Mouse (Mus musculus): ENCODE measurements around the gene Cutc. TPM values are rescaled to one million over a fixed set of nuclear protein-coding genes. Genes with fewer than 3 reads are reported as not detected.
A peak's percentile ranks its signal among the peaks of the same experiment; 100 is the strongest.

Gene Cutc
- total RNA-seq (2021), result 1 to 10 TPM; 6.1 to 6.9 TPM
- long read RNA-seq, experiment 1, partial matches to known transcripts, result 2 of 3 reads
- long read RNA-seq, experiment 1, other reads (novel, unspliced or antisense), result 1 of 3 reads
- long read RNA-seq, experiment 2, partial matches to known transcripts, result 0 of 7 reads
- long read RNA-seq, experiment 2, other reads (novel, unspliced or antisense), result 3 of 7 reads

DNA sequence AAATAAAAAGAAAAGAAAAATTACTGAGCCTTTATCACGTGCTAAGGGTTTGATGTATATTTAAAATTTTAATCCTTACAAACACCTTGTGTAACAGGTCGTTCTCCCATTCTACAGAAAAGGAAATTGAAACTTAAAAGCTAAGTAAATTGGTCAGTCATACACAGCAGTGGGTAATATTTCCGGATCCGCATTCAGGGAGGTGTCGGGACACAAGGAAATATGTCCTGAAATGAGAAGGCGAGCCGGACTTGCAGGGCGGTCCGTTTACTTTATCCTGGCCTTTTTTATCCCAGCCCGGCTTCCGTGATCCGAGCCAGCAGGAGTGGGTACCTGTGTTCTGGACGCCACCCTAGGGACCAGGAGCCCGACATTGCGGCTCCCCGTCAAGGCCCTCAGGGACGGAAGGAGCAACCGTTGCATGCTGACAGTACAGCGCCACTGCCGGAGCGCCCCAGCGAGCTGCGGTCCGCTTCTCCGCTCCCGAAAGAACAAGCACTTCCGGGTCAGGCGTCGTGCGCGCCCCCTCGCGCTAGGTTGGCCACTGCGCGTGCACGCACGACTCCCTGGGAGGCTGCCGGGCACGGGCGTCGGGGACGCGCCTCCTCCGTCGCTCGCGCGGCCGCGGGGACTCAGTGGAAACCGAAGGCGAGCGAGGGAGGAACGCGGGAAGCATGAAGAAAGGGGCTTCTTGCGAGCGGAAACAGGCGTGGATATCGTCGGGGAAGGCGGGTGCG, at the start of gene Cutc, which contains the start of gene Cox15:
Cutc (plus strand) TSS at position 508 of the 737 bp plus-strand sequence.
Cox15 (minus strand) TSS at position 512 of the 737 bp plus-strand sequence.
- Histone ChIP-seq H3K4me3 (peak within 1 kb of the TSS; percentile 85), H3K27ac (peak within 1 kb of the TSS; percentile 92)
- DNase-seq (ENCODE audit: extremely low spot score in 1 of 2, low spot score in 2 of 2), result peak; percentile 96 to 97
- no peak for TF ChIP-seq CTCF (IDR thresholded peaks at IDR 0.05)
- intact Hi-C loops (cut with DNase I), result loop anchor here (2.0 to 10.0 kb wide), 4 partner anchors 78 to 382 kb away; partner anchors contain the start of genes Chuk, Cwf19l1 and Slc25a28

GRCm38 (mm10) chr19:43704211-43704610, 48.6 kb upstream of the Cutc start:
- intact Hi-C loops (cut with DNase I), result no loop called here
- Histone ChIP-seq H3K4me3 (no peak overlapping the region), H3K27ac (no peak overlapping the region)
- no peak for TF ChIP-seq CTCF (IDR thresholded peaks at IDR 0.05)
- DNase-seq (ENCODE audit: extremely low spot score in 1 of 2, low spot score in 2 of 2), result no peak

GRCm38 (mm10) chr19:43704787-43705497, 47.9 kb upstream of the Cutc start:
- TF ChIP-seq CTCF (IDR thresholded peaks at IDR 0.05), result no peak
- H3K27ac ChIP-seq, result no peak overlapping the region
- H3K4me3 ChIP-seq, result no peak overlapping the region
- intact Hi-C loops (cut with DNase I), result no loop called here
- DNase-seq (ENCODE audit: extremely low spot score in 1 of 2, low spot score in 2 of 2), result no peak

- no peak overlapping the region for H3K27ac ChIP-seq
- intact Hi-C loops (cut with DNase I), result no loop called here
- no peak for DNase-seq (ENCODE audit: extremely low spot score in 1 of 2, low spot score in 2 of 2)
- H3K4me3 ChIP-seq, result no peak overlapping the region
- no peak for TF ChIP-seq CTCF (IDR thresholded peaks at IDR 0.05)
These were observed 44.6 kb upstream of the Cutc start for GRCm38 (mm10) chr19:43708206-43708605.

- no peak for TF ChIP-seq CTCF (IDR thresholded peaks at IDR 0.05)
These were observed 43.5 kb upstream of the Cutc start for GRCm38 (mm10) chr19:43709317-43709716.

GRCm38 (mm10) chr19:43711159-43711916, 41.5 kb upstream of the Cutc start:
- DNase-seq (ENCODE audit: extremely low spot score in 1 of 2, low spot score in 2 of 2), result no peak
- no peak overlapping the region for H3K27ac ChIP-seq
- no peak overlapping the region for H3K4me3 ChIP-seq
- intact Hi-C loops (cut with DNase I), result no loop called here
- TF ChIP-seq CTCF (IDR thresholded peaks at IDR 0.05), result no peak

More at GRCm38 (mm10) chr19:43709317-43709716, 43.5 kb upstream of the Cutc start:
- no peak for DNase-seq (ENCODE audit: extremely low spot score in 1 of 2, low spot score in 2 of 2)
- H3K27ac ChIP-seq, result no peak overlapping the region
- H3K4me3 ChIP-seq, result no peak overlapping the region
- intact Hi-C loops (cut with DNase I), result no loop called here

- Histone ChIP-seq H3K27ac (no peak overlapping the region), H3K4me3 (no peak overlapping the region)
- TF ChIP-seq CTCF (IDR thresholded peaks at IDR 0.05), result no peak
- intact Hi-C loops (cut with DNase I), result no loop called here
- DNase-seq (ENCODE audit: extremely low spot score in 1 of 2, low spot score in 2 of 2), result no peak
These were observed 40.8 kb upstream of the Cutc start for GRCm38 (mm10) chr19:43711971-43712370.

- no peak for DNase-seq (ENCODE audit: extremely low spot score in 1 of 2, low spot score in 2 of 2)
- Histone ChIP-seq H3K4me3 (no peak overlapping the region), H3K27ac (no peak overlapping the region)
- intact Hi-C loops (cut with DNase I), result no loop called here
- TF ChIP-seq CTCF (IDR thresholded peaks at IDR 0.05), result no peak
These were observed 32.7 kb upstream of the Cutc start for GRCm38 (mm10) chr19:43720061-43720460.

DNA sequence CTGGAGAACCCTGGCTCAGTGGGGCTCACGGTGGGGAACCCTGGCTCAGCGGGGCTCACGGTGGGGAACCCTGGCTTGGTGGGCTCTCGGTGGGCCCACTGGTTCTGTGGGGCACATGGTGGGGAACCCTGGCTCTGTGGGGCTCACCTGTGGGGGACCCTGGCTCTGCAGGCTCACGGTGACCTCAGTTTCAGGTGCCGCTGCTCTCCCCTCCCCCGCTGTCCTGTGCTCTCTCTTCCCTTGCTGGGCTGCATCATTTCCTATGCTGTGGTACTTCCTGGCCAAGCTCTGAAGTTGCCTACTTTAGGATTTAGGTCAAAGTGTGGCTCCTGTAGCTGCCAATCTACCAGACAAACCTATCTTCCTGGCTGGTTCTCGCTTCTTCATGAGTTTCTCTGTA, 29.9 kb upstream of the Cutc start:
- Histone ChIP-seq H3K27ac (no peak overlapping the region), H3K4me3 (no peak overlapping the region)
- intact Hi-C loops (cut with DNase I), result no loop called here
- no peak for TF ChIP-seq CTCF (IDR thresholded peaks at IDR 0.05)
- no peak for DNase-seq (ENCODE audit: extremely low spot score in 1 of 2, low spot score in 2 of 2)

- Histone ChIP-seq H3K4me3 (no peak overlapping the region), H3K27ac (no peak overlapping the region)
- no peak for DNase-seq (ENCODE audit: extremely low spot score in 1 of 2, low spot score in 2 of 2)
- no peak for TF ChIP-seq CTCF (IDR thresholded peaks at IDR 0.05)
- intact Hi-C loops (cut with DNase I), result no loop called here
These were observed 29.3 kb upstream of the Cutc start for GRCm38 (mm10) chr19:43723501-43723900.

DNA sequence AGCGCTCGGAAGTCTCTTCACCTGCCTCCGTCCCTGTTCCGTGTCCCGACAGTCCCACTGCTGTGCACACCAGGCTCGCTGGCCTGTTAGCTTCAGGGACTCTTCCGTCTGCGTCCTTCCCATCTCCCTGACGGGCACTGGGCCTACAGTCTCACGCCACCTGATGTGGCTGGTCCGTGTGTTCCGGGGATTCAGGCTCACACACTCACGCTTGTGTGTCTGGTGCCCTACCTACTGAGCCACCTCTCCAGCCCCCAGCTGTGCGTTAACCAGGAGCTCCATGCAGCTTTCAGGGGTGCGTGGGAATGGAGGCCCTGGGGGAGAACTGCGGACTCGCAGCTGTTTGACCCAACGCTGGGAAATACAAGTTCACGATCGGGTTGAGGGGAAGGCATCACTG, 28.6 kb upstream of the Cutc start:
- H3K27ac ChIP-seq, result no peak overlapping the region
- TF ChIP-seq CTCF (IDR thresholded peaks at IDR 0.05), result no peak
- H3K4me3 ChIP-seq, result no peak overlapping the region
- intact Hi-C loops (cut with DNase I), result no loop called here
- DNase-seq (ENCODE audit: extremely low spot score in 1 of 2, low spot score in 2 of 2), result no peak

Measured in left cerebral cortex, adult 2 months (tissue).